Mouse (Mus musculus): ENCODE measurements around the gene Rtbdn.
"Not testable (repeated sequence)": the region's sequence is repeated elsewhere in the genome, so short reads cannot be mapped to it uniquely, and the experiment has no call there.

Gene Rtbdn

DNA sequence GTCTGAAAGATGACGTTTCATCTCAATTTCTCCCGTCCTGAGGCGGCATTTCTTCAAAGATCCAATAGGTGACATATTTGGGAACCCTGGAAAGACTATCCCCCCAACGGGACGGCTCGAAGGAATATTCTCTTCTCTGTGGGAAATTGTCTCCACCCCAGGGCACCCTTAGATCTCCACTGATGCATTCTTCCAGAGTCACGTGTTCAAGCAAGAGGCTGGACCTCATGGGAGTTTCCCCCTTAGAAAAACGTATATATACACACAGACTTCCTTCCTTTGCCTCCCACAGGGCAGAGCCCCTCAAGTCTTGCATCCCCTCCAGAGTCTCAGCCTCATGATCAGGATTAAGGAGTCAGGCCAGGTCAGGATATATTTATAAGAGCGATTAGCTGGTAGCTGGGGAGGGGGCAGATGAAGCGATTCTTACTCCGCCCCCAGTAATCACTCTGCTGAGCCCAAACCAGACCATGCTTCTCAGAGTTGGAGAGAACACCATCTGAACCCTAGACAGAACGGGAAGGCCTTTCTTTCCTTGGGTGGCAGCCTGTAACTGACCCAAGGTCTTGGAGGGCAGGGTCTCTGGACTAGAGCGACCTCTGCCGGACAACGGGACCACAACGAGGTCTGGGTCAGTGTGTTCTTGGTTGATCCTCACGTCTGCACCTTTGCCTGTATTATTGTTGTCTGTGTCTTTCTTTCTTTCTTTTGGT is at the start of gene Rtbdn:
Gene Rtbdn (plus strand): TSS at position 464 of the 713 bp plus-strand sequence.
- no peak for DNase-seq (ENCODE audit: extremely low read depth, low read depth)

DNA sequence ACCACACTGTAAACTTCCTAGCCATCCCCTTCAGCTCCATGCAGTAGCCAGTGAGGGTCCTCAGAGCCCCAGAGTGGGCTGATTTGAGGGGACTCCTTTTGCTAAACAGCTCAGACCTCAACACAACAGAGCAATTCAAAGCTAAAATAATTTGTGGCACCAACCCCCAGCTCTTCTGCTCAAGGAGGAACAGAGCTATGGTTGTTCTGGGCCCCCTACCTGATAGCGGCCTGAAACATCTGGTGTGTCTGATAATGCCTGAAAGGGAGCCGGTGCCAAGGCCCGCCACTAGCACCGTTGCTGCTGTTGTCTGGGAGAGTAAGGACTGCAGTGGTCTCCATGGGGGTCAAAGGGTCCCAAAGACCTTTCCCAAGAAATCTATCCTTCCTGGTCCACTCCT is 45.7 kb upstream of the Rtbdn start:
- peak; percentile 86 for DNase-seq (ENCODE audit: extremely low read depth, low read depth)

DNA sequence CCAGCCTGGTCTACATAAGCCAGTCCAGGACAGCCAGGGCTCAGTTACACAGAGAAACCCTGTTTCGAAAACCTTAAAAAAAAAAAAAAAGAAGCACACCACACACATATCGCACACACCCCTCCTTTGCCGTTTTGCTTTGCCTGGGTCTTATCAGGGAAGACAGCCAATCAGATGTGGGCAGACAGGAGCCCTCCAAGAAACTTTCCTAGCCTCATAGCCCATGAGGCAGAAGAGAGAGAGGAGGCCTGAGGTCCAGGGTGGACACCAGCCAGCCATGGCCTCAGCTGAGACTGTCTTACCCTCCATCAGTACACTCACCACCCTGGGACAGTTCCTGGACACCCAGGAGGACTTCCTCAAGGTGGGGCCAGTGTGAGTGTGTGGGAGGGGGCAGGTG is 45.0 kb upstream of the Rtbdn start, which contains the start of gene Klf1:
Gene Klf1 (plus strand): TSS at position 177 of the 400 bp plus-strand sequence.
- peak; percentile 96 for DNase-seq (ENCODE audit: extremely low read depth, low read depth)

DNA sequence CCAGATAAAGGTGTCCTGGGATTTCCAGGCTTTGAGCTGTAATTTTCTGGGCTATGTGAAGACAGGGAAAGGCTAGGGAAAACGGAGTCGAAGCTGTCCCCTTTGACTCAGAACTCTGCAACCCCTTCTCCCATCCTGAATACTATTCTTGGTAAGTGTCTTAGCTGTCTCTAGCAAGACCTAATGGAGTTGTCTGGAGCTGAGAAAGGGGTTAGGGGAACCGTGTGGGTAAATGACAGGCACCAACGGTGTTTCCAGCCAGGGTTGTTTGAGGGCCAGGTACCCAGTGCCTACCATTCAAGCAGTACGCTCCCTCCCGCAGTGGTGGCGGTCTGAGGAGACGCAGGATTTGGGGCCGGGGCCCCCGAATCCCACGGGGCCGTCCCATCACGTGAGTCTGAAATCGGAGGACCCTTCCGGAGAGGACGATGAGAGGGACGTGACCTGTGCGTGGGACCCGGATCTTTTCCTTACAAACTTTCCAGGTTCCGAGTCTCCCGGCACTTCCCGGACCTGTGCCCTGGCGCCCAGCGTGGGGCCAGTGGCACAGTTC is 44.3 kb upstream of the Rtbdn start:
- DNase-seq (ENCODE audit: extremely low read depth, low read depth): no peak

DNA sequence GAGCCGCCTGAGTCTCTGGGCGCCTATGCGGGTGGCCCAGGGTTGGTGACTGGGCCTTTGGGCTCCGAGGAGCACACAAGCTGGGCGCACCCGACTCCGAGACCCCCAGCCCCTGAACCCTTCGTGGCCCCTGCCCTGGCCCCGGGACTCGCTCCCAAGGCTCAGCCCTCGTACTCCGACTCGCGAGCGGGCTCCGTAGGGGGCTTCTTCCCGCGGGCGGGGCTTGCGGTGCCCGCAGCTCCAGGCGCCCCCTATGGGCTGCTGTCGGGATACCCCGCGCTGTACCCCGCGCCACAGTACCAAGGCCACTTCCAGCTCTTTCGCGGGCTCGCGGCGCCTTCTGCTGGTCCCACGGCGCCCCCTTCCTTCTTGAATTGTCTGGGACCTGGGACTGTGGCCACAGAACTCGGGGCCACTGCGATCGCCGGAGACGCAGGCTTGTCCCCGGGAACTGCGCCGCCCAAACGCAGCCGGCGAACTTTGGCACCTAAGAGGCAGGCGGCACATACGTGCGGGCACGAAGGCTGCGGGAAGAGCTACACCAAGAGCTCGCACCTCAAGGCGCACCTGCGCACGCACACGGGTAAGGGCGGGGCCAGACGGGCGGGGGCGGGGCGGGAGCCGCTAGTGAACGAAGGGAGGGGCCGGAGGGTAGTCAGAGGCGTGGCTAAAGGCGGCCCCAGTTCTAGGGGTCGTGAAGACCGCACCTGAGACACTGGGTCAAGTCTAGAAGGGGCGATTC is 43.7 kb upstream of the Rtbdn start:
- DNase-seq (ENCODE audit: extremely low read depth, low read depth): no peak

DNA sequence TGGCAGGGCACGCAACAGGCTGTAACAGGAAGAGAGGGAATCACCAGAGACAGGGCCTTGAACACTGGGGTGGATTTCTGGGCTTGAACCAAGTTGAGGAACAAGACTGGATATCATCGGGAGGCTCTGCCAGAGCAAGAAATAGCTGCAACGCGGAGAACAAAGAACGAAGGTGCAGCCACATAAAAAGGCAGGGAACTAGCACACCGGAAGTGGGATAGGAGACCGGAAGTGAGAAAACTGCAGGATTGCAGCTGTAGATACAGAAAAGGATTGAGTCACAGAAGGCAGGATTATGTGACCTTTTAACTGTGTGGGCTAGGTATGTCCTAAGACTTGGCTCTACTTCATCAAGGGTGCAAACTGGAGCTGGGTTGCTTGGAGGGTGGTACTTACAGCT is 42.4 kb upstream of the Rtbdn start:
- no peak for DNase-seq (ENCODE audit: extremely low read depth, low read depth)

DNA sequence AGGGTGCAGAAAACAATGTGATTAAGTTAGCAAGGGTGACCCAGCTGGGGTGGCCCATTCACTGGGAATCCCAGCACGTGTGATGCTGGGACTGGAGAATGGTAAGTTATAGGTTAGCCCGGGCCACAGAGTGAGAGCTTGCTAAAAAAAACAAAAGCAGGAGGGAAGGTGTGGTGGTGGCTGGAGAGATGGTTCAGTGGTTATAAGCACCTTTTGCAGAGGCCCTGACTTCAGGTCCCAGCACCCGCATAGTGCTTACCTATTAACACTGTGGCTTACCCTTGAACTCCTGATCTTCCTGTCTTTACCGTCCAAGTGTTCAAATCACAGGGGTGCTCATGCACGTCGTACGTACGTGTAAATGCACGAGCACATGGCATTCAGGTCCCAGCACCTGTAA is 39.8 kb upstream of the Rtbdn start:
- no peak for DNase-seq (ENCODE audit: extremely low read depth, low read depth)

DNA sequence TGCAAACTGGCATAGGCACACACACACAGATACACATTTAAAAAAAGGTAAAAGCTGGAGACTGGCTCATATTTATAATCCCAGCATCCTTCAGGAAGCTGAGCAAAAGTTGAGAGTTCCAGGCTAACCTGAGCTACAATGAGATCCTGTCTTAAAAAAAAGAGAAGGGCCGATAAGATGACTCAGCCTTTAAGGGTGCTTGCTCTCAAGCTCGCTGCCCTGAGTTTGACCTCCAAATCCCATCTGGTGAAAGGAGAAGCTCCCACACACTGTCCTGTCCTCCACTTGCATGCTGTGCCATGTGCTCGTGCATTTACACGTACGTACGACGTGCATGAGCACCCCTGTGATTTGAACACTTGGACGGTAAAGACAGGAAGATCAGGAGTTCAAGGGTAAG is 39.3 kb upstream of the Rtbdn start:
- no peak for DNase-seq (ENCODE audit: extremely low read depth, low read depth)

DNA sequence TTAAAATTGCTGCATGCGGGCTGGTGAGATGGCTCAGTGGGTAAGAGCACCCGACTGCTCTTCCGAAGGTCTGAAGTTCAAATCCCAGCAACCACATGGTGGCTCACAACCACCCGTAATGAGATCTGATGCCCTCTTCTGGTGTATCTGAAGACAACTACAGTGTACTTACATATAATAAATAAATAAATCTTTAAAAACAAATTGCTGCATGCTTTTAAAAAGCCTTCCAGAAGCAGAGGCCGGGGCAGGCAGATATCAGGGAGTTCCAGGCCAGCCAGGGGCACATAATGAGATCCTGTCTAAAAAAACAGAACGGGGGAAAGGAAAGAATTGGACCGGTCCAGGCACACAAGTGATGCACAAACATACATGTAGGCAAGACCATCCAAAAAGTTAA is 38.8 kb upstream of the Rtbdn start:
- DNase-seq (ENCODE audit: extremely low read depth, low read depth): not testable (repeated sequence)

DNA sequence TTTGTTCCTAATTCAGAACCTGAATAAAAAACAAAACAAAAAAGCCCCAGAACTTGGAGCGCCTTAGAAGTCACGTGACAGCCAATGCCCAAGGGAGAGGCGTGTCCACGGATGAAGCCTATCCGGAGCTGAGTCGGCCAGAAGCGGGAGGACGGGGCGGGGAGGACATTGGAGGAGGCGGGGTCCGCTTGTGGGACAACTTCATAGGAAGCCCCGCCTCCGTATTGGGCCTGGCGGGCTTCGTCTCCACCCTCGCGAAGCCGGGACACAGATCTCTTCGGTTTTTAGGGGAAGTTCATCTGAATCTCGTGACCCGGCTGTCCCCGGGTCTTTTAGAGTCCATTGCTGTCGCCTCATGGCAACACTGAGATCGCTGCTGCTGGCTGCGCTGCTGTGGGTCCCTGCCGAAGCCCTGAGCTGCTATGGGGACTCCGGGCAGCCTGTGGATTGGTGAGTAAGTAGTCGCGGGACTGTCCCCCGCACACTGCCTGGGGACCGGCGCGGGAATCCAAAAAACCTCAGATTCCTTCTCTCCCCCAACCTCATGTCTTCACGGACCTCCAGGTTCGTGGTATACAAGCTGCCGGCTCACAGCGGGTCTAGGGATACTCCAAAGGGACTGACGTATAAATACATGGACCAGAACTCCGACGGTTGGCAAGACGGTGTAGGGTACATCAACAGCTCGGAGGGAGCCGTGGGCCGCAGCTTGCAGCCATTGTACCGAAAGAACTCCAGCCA is 38.2 kb upstream of the Rtbdn start, which contains the start of gene Dnase2a:
Gene Dnase2a (plus strand): TSS at position 140 of the 741 bp plus-strand sequence.
- peak; percentile 95 for DNase-seq (ENCODE audit: extremely low read depth, low read depth)

DNA sequence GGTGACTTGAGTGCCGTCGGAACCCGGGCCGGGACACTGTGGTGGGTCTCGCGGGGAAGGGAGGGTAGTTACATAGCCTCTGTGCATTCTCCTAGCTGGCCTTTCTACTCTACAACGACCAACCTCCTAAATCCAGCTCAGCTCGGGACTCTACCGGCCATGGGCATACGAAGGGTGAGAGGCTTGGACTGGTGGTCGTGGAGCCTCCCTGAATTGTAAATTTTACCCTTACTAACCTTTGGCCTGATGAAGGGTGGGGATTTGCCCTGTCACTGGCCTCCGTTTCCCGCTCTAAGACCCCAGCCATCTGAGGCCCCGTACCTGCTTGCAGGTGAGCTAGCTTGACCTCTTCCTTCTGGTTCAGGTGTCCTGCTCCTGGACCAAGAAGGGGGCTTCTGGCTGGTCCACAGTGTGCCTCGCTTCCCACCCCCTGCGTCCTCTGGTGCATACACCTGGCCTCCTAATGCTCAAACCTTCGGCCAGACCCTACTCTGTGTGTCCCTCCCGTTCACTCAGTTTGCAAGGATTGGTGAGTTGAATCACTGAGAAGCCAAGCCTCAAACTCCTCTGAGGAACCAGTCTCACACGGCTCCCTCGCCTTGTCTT is 37.5 kb upstream of the Rtbdn start:
- no peak for DNase-seq (ENCODE audit: extremely low read depth, low read depth)

DNA sequence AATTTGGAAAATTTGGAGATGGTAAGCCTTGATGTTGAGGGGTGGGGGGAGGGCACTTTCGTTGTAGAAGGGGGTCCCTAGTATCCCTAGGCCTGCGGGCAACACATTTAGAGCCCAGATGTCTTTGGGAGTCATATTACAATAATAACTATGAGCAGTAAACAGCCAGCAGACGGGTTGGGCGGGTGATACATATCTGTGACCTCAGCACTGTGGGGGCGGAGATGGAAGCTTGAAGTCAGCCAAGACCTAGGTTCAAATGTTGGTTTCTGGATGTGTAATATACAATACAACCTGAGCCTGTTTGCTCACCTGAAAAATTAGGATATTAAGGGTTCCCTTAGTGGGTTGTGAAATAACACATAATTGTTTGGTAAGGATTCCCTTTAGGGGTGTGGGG is 36.8 kb upstream of the Rtbdn start:
- no peak for DNase-seq (ENCODE audit: extremely low read depth, low read depth)

DNA sequence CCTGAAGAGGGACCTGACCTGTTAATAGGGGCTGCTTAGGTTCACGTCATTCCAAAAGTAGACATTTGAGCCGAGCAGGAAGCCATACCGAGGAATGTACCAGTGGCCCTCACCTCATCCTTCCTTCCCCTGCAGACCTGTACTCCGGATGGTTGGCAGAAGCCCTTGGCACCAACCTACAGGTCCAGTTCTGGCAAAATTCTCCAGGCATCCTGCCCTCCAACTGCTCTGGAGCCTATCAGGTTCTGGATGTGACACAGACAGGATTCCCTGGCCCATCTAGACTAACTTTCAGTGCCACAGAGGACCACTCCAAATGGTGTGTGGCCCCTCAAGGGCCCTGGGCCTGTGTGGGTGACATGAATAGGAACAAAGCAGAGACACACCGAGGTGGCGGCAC is 36.2 kb upstream of the Rtbdn start:
- DNase-seq (ENCODE audit: extremely low read depth, low read depth): no peak

DNA sequence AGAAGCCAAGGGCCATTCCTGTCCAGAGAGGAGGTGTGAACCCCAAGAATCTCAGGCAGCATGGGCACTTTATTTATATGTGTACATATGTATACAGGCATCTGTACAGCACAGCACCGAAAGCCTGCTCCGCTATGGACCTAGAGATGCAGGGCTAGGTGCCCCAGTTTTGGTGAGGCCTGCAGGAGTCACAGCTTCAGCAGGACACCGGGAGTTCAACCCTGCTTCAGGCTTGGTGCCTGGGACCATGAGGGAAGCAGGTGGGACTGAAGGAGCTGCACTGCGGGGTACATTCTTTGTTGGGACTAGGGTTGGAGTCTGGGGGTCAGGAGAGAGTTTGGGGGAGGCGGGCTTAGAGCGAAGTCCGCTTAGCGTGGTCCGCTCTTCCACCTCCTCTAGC is 34.9 kb upstream of the Rtbdn start:
- DNase-seq (ENCODE audit: extremely low read depth, low read depth): no peak

DNA sequence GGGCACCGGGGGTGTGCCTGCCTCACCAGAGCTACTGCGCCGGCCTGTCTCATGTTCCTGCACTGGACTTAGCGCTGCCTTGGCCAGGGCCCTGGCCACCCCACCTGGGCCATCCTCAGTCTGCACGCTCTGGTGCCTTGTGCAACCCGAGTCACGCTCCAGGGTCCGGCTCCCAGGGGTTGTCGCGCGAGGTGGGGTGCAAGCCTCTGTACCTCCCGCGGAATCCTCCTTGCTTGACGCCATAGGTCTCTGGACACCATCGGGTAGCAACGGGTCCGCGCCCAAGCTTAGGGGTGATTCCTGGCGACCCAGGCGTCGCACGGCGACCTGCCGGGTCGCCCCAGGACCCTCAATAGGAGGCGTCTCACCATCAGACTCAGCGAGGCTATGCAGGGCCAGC is 34.4 kb upstream of the Rtbdn start:
- no peak for DNase-seq (ENCODE audit: extremely low read depth, low read depth)

DNA sequence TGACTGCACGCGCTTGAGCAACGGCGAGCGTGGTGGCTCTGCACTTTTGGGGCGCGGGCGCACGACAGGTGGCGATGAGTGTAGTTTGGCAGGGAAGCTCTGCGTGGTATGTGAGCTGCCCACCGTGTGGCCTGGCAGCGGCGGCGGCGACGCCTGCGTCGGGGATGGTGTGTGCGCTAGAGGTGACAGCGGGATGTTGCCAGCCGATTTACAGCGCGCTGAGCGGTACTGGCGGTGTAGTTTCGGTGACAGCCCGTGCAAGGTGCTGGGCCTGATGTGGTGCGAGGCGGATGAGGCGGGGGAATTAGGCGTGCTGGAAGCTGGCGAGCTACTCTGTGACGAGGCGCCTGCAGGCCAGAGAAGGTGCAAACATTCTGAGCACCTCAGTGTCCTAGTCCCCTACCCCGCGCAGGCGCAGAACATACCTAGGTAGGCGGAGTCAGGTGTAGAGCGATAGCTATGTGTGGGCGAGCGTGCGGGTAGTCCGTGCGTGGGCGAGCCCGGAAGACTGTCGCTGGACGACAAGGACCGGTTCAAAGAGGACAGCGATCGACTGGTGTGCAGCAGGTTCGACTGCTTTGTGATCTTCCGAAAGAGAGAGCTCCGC is 33.8 kb upstream of the Rtbdn start:
- DNase-seq (ENCODE audit: extremely low read depth, low read depth): no peak

DNA sequence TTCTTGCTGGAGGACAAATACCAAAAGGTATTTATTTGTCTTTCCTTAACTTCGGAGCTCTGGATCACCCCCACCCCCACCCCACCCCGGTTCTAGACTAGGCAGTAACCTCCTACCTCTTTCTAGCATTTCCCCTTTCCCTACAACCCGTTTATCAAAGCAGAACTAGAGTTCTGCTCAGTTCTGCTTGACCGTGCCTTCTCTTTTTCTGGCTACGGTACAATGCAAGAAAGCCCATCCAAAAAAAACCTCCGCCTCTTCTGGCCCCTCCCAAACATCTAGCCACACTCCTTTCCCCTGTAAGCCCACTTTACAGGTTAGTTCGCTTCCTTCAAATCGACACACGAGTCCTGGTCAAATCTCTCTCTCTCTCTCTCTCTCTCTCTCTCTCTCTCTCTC is 33.3 kb upstream of the Rtbdn start:
- peak; percentile 76 for DNase-seq (ENCODE audit: extremely low read depth, low read depth)

DNA sequence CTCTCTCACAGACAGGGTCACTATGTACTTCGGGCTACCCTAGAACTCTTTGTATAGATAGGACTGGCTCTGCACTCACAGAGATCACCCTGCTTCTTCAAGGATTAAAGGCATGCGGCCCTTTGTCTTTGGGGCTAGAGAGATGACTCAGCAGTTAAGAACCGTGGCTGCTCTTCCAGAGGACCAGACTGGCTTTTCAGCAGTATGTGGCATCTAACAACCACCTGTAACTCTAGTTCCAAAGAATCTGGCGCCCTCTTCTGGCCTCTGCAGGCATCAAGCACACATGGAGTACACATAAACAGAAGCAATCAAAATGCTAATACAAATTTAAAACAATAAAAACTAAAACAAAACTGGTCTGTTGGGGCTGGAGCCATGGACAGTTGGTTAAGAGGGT is 32.8 kb upstream of the Rtbdn start:
- peak; percentile 84 for DNase-seq (ENCODE audit: extremely low read depth, low read depth)

DNA sequence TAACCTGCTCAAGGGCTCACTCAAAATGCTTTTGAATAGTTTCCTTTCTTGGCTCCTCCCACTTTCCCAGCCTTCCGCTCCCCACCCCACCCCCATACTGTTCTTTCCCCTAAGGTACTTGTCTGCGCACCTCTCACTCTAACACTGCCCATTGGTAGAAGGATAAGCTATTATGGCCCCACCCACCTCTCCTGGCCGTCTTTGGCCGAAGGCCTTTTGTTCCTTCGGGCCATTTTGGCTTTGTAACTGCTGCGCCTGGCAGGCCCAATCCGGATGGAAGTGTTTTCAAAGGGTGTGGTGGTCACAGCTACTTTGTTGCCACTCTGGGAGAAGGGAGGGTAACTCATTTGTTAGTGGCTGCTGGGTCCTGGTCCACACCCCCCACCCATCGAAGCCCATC is 31.5 kb upstream of the Rtbdn start:
- no peak for DNase-seq (ENCODE audit: extremely low read depth, low read depth)

DNA sequence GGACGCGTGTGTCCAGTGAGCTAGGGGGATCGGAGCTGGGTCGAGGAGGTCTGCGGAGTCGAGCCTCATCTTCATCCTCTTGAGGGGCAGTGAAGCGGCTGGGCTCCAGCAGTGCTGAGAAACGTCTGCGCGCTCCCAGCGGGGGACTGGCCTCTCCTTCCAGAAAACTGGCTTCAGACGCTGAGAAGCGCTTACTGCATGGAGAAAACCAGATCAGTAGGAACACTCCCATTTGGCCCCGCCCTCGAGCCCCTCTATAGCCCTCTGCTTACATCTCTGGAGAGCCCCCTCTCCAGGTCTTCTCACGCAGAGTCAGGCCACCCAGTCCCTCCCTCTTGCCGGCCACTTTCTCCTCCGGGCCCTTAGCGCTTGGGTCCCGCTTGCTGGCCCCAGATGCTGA is 29.0 kb upstream of the Rtbdn start:
- DNase-seq (ENCODE audit: extremely low read depth, low read depth): no peak

DNA sequence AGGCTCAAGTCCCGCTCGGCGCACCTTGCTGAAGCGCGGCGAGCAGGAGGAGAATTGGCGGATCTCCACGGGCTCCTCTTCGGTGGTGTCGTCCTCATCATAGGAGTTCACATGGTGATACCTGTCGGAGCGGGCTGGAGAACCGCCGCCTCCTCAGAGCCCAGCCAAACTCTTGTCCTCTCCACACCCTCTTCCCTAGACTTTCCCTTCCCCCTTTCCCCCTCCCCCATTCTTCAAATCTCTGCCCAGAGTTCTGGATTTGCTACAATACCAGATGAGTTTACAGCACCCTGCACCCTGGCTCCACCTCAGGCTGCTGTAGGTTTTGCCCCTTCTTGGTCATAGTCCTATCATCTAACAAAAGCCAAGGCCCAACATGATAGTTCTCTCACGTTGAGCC is 28.1 kb upstream of the Rtbdn start:
- no peak for DNase-seq (ENCODE audit: extremely low read depth, low read depth)

All from MEL-GATA-1-ER (cell line).